Mouse (Mus musculus): ENCODE data around the gene Snapin. TPM values are rescaled to one million over a fixed set of nuclear protein-coding genes. Genes with fewer than 3 reads are reported as not detected.

The Snapin gene
- polyA plus RNA-seq, 1 experiment from 2014 or later = 79.6 TPM

DNA sequence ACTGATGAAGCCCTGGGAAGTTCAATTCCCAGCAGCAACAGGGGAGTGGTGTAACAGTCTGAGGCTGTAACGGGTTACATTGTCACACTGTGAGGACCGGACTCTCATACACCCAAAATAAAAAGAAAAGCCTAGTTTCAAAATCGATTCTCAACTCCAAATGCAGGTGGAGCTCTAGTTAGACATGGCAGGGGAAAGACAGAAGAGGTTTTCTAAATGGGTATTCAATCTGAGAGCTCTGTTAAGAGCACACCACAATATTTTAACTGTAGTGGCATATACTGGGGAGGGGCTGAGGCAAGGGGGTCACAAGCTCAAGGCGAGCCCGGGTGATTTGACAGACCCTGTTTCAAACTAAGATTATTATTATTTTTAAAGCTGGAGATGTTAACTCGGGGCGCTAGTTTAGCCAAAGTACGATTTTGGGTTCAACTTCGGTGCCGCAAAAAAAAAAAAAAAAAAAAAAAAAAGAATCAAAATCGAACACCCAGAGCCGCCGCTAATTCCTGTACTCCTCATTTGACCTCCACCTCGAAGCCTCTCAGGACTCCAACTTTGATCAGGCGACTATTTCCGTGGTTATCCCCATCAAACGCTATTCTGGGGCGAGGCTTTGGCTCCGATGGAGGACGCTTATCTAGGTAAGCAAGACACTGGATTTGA, 17.6 kb upstream of the Snapin start:
- 2% methylated on average over 20 of the region's 20 CpGs for WGBS
- H3K27ac ChIP-seq = peak overlapping the region; percentile 98
- ATAC-seq (replicated peaks; ENCODE audit: low FRiP score, low read depth) (no peak), DNase-seq (ENCODE audit: low spot score) (peak; percentile 31)
- peak; percentile 29; the same call in 1 of the 2 replicates for TF ChIP-seq CTCF (IDR thresholded peaks at IDR 0.05; ENCODE audit: low read depth)
- peak overlapping the region; percentile 76 for H3K4me2 ChIP-seq (ENCODE audit: low read length)
- H3K4me1 ChIP-seq (replicated peaks; ENCODE audit: insufficient read depth, low read length) = peaks cover 4% of the 10 kb centered on the region
- peak overlapping the region; percentile 95 for H3K4me3 ChIP-seq (replicated peaks; ENCODE audit: low read depth, low read length)
- peaks cover 21% of the 10 kb centered on the region for H3K36me3 ChIP-seq (ENCODE audit: insufficient read depth, low read length)
- no peaks in the 10 kb centered on the region for H3K27me3 ChIP-seq (ENCODE audit: insufficient read depth, low read length)
- no peaks in the 10 kb centered on the region for H3K9me3 ChIP-seq (replicated peaks; ENCODE audit: low read length)
- peak overlapping the region; percentile 99 for H3K9ac ChIP-seq (ENCODE audit: low read depth, low read length)

DNA sequence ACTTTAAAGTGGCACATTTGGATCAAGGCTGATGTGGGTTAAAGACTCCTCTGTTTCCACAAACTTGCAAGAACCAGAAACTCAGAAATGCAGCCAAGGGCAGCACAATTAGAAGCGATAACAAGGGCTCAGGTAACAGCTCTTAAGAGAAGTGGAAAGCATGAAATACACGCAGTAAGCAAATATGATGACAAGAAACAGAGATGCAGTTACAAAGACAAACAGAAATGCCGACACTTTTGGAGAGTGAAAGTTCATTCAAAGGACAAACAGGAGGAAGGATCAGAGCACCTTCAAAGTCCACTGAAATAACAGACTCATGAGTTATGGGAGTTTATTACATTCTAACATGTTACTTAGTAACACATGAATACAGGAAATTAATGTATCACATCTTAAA, 15.5 kb upstream of the Snapin start:
- Histone ChIP-seq H3K27ac (no peak overlapping the region), H3K4me3 (replicated peaks; ENCODE audit: low read depth, low read length) (no peak overlapping the region), H3K9me3 (replicated peaks; ENCODE audit: low read length) (no peaks in the 10 kb centered on the region), H3K9ac (ENCODE audit: low read depth, low read length) (no peak overlapping the region), H3K27me3 (ENCODE audit: insufficient read depth, low read length) (no peaks in the 10 kb centered on the region), H3K4me2 (ENCODE audit: low read length) (no peak overlapping the region), H3K36me3 (ENCODE audit: insufficient read depth, low read length) (peaks cover 31% of the 10 kb centered on the region), H3K4me1 (replicated peaks; ENCODE audit: insufficient read depth, low read length) (no peaks in the 10 kb centered on the region)
- no peak for DNase-seq (ENCODE audit: low spot score)
- TF ChIP-seq CTCF (IDR thresholded peaks at IDR 0.05; ENCODE audit: low read depth) = no peak
- ATAC-seq (replicated peaks; ENCODE audit: low FRiP score, low read depth) = no peak
- 67% methylated on average over 3 of the region's 3 CpGs for WGBS

DNA sequence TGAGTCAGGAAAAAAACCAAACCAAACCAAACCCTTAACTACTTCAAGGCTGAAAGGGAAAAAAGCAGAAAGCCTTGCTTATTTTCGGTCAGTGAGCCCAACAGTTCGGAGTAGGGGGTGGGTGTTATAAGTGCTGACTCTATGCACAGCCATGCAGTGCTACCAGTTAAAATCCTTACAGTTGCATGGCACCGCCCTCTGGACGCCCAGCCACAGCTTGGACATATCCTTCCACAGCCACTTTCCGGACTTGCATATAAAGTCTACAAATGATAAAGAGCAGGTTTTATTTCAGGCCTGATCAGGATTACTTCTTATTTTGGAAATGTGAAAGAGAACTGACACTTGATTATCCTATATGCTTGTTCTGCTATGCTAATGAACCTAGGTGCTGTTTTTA, 14.4 kb upstream of the Snapin start:
- H3K36me3 ChIP-seq (ENCODE audit: insufficient read depth, low read length) = peaks cover 35% of the 10 kb centered on the region
- ATAC-seq (replicated peaks; ENCODE audit: low FRiP score, low read depth) = no peak

DNA sequence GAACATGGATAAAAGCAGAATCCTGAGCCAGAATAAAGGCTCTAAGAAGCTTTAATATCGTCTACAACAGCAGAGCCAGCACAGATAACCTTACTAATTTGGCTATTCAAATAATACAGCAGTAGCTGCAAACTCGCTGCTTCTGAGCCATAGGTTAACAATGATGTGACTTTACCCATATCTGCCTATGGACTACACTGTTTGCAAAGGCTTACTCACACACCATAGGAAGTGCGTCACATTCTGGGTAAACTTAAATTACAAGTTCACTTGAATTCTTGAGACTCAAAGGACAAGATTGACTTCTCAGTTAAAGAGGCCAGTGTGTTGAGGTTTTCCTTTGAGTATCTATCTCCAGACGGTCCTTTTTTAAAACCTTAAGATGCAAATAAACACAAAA, 12.6 kb upstream of the Snapin start:
- Histone ChIP-seq H3K4me1 (replicated peaks; ENCODE audit: insufficient read depth, low read length) (no peaks in the 10 kb centered on the region), H3K4me2 (ENCODE audit: low read length) (no peak overlapping the region), H3K27ac (no peak overlapping the region), H3K9me3 (replicated peaks; ENCODE audit: low read length) (no peaks in the 10 kb centered on the region), H3K4me3 (replicated peaks; ENCODE audit: low read depth, low read length) (no peak overlapping the region), H3K27me3 (ENCODE audit: insufficient read depth, low read length) (no peaks in the 10 kb centered on the region), H3K9ac (ENCODE audit: low read depth, low read length) (no peak overlapping the region), H3K36me3 (ENCODE audit: insufficient read depth, low read length) (peaks cover 46% of the 10 kb centered on the region)
- TF ChIP-seq CTCF (IDR thresholded peaks at IDR 0.05; ENCODE audit: low read depth) = no peak
- 84% methylated on average over 4 of the region's 4 CpGs for WGBS
- ATAC-seq (replicated peaks; ENCODE audit: low FRiP score, low read depth) (no peak), DNase-seq (ENCODE audit: low spot score) (no peak)

More for the DNA sequence above, 14.4 kb upstream of the Snapin start:
- no peaks in the 10 kb centered on the region for H3K27me3 ChIP-seq (ENCODE audit: insufficient read depth, low read length)
- no peak for DNase-seq (ENCODE audit: low spot score)
- no peaks in the 10 kb centered on the region for H3K4me1 ChIP-seq (replicated peaks; ENCODE audit: insufficient read depth, low read length)
- no peak overlapping the region for H3K4me2 ChIP-seq (ENCODE audit: low read length)
- no peak overlapping the region for H3K9ac ChIP-seq (ENCODE audit: low read depth, low read length)
- no peak for TF ChIP-seq CTCF (IDR thresholded peaks at IDR 0.05; ENCODE audit: low read depth)
- no peak overlapping the region for H3K4me3 ChIP-seq (replicated peaks; ENCODE audit: low read depth, low read length)
- H3K27ac ChIP-seq = no peak overlapping the region
- WGBS = 86% methylated on average over 5 of the region's 5 CpGs
- no peaks in the 10 kb centered on the region for H3K9me3 ChIP-seq (replicated peaks; ENCODE audit: low read length)

DNA sequence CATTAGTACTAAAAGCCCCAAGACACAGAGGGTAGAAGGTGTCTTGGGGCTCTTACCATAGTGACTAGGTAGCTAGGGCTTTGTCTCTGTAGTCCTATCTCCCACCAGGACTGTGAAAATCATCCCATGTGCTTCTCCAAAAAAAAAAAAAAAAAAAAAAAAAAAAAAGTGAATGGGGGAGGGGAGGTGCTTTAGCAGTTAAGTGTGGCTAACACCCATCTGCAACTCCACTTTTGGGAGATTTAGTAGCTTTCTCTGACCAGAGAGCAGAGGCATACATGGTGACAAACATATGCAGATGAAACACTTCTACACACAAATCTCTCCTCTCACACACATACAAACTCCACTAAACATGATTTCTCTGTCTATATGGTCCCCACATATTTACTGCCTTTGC, 6.8 kb upstream of the Snapin start:
- peaks cover 34% of the 10 kb centered on the region for H3K36me3 ChIP-seq (ENCODE audit: insufficient read depth, low read length)
- no peaks in the 10 kb centered on the region for H3K27me3 ChIP-seq (ENCODE audit: insufficient read depth, low read length)
- H3K4me3 ChIP-seq (replicated peaks; ENCODE audit: low read depth, low read length) = no peak overlapping the region
- H3K9me3 ChIP-seq (replicated peaks; ENCODE audit: low read length) = no peaks in the 10 kb centered on the region
- H3K9ac ChIP-seq (ENCODE audit: low read depth, low read length) = no peak overlapping the region
- no peaks in the 10 kb centered on the region for H3K4me1 ChIP-seq (replicated peaks; ENCODE audit: insufficient read depth, low read length)
- no peak for TF ChIP-seq CTCF (IDR thresholded peaks at IDR 0.05; ENCODE audit: low read depth)
- no peak overlapping the region for H3K27ac ChIP-seq
- no peak overlapping the region for H3K4me2 ChIP-seq (ENCODE audit: low read length)
- DNase-seq (ENCODE audit: low spot score) = no peak
- ATAC-seq (replicated peaks; ENCODE audit: low FRiP score, low read depth) = no peak

DNA sequence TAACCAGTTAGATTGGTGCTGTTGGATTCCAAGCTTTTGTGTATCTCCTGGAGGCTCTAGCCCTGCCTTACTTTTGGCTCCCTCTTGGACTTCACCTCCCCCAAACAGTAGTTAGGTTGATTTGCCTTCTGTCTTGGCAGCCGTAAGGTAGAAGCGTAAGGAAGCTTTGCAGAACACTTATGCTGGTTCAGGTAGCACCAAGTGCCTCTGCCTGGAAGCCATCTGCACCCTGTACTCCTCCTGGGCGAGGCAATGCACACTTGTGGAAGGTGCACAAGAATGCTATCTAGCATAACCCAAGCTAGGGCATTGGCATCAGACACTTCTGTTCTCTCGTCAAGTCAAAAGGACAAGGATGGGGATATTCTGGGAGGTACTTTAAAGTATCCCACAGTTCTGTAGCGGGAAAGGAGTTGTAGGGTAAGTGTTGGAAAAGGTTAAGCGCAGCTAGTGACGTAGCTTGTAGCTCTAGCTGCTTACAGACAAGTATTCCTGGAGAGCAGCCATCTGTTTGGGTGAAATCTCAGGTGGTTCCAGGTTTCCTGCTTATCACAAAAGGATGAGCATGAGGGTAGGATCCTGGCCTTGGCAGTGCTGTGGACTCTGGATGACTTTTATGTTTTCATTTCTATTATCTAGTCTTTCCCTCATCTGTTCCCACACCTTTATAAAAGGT, 5.2 kb upstream of the Snapin start:
- TF ChIP-seq CTCF (IDR thresholded peaks at IDR 0.05; ENCODE audit: low read depth) = no peak
- Histone ChIP-seq H3K27ac (no peak overlapping the region), H3K4me2 (ENCODE audit: low read length) (no peak overlapping the region), H3K9ac (ENCODE audit: low read depth, low read length) (no peak overlapping the region), H3K4me3 (replicated peaks; ENCODE audit: low read depth, low read length) (no peak overlapping the region), H3K9me3 (replicated peaks; ENCODE audit: low read length) (no peaks in the 10 kb centered on the region), H3K36me3 (ENCODE audit: insufficient read depth, low read length) (peaks cover 28% of the 10 kb centered on the region), H3K4me1 (replicated peaks; ENCODE audit: insufficient read depth, low read length) (no peaks in the 10 kb centered on the region), H3K27me3 (ENCODE audit: insufficient read depth, low read length) (no peaks in the 10 kb centered on the region)
- ATAC-seq (replicated peaks; ENCODE audit: low FRiP score, low read depth) = no peak
- no peak for DNase-seq (ENCODE audit: low spot score)
- WGBS = 89% methylated on average over 7 of the region's 7 CpGs
